In the genomic region with DNA sequence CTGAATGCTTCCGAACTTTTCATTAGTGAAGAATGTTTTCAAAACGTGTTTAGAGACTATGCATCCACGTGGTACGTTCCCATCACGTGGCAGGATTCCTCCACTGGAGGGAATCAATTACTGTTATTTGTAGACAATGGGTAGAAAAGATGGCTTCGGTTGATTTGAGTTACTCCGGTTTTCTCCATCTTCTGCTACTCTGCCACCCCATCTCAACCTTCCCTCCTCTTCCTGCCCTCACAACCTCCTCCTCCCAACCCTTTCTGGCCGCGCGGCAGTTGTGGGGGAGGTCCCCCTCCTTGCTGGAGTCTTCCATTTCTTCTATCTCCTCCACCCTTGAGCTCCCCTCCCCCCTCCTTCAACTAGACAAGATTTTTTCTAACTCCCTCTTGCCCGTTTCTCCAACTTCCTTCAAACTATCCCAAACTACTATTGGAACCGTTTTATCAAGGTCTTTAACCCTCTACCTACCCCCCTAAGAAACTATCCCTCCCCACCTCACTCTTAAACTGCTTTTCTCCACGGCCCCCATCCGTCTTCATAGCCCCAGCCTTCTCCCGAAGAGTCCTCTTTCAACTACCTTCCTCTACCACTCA, we compare ENCODE assay signal across 8 mouse cellular contexts. TPM values are rescaled to one million over a fixed set of nuclear protein-coding genes. Genes with fewer than 3 reads are reported as not detected.
A peak's percentile ranks its signal among the peaks of the same experiment; 100 is the strongest.
DNase-seq lines count a peak whose midpoint lies in the region; ATAC-seq and TF ChIP-seq lines count a peak whose summit lies in the region.

No protein-coding gene starts in this region.

- TF ChIP-seq POLR2A in MEL (IDR thresholded peaks at IDR 0.05; ENCODE audit: control insufficient read depth in 1 of 2, insufficient read depth in 1 of 2, low read depth in 1 of 2, low read length in 2 of 2, poor library complexity in 1 of 2) = peak in 1 of 2 experiments; percentile 47; a peak in 2 of 4 replicates
- no peak for TF ChIP-seq POLR2A in small intestine, adult 2 months (IDR thresholded peaks at IDR 0.05; ENCODE audit: low read depth, low read length)

- no peak for ATAC-seq in embryonic facial prominence, embryonic 14.5 days (ENCODE audit: low read depth)
- ATAC-seq in hindbrain, embryonic 16.5 days = no peak

- peaks cover 14 to 41% of the 10 kb centered on the region in 2 experiments for H3K36me3 ChIP-seq in MEL (ENCODE audit: control insufficient read depth in 1 of 2, insufficient read depth in 2 of 2, low read length in 2 of 2)
- H3K36me3 ChIP-seq in embryonic facial prominence, embryonic 14.5 days (ENCODE audit: control insufficient read depth, insufficient read depth, low read length) = peaks cover 23% of the 10 kb centered on the region
- H3K36me3 ChIP-seq in hindbrain, embryonic 16.5 days (ENCODE audit: control insufficient read depth, insufficient read depth, low read length) = peaks cover 3% of the 10 kb centered on the region; the same call in 1 of the 2 replicates
- peaks cover 2% of the 10 kb centered on the region; the same call in 1 of the 2 replicates for H3K36me3 ChIP-seq in small intestine, adult 2 months (ENCODE audit: control insufficient read depth, insufficient read depth, low read length)

- H3K27me3 ChIP-seq in MEL (ENCODE audit: control insufficient read depth in 1 of 2, insufficient read depth in 2 of 2, low read length in 2 of 2) = no peaks in the 10 kb centered on the region
- no peaks in the 10 kb centered on the region for H3K27me3 ChIP-seq in embryonic facial prominence, embryonic 14.5 days (replicated peaks; ENCODE audit: control insufficient read depth, insufficient read depth, low read length)
- H3K27me3 ChIP-seq in hindbrain, embryonic 16.5 days (replicated peaks; ENCODE audit: control insufficient read depth, insufficient read depth, low read length) = no peaks in the 10 kb centered on the region
- H3K27me3 ChIP-seq in small intestine, adult 2 months (ENCODE audit: control insufficient read depth, insufficient read depth, low read length) = no peaks in the 10 kb centered on the region

- TF ChIP-seq CTCF in MEL (IDR thresholded peaks at IDR 0.05 in 2 of 3, conservative IDR thresholded peaks at IDR 0.05 in 1 of 3; ENCODE audit: control insufficient read depth in 1 of 3, insufficient read depth in 1 of 3, low read depth in 2 of 3, low read length in 3 of 3, poor library complexity in 1 of 3, severe bottlenecking in 1 of 3) = no peak
- no peak for TF ChIP-seq CTCF in small intestine, adult 2 months (IDR thresholded peaks at IDR 0.05; ENCODE audit: extremely low read depth, insufficient read length, insufficient replicate concordance, low read depth, low read length)

- H3K4me2 ChIP-seq in embryonic facial prominence, embryonic 14.5 days (ENCODE audit: low read depth, low read length) = peak overlapping the region; percentile 61
- peak overlapping the region; percentile 92 for H3K4me2 ChIP-seq in hindbrain, embryonic 16.5 days (ENCODE audit: low read length)

- under 1% methylated on average over 15 of the region's 15 CpGs for WGBS in embryonic facial prominence, embryonic 14.5 days
- under 1% methylated on average over 15 of the region's 15 CpGs for WGBS in hindbrain, embryonic 16.5 days
- WGBS in small intestine, adult 2 months = 2% methylated on average over 15 of the region's 15 CpGs

- peak overlapping the region; percentile 95 for H3K9ac ChIP-seq in MEL (ENCODE audit: control insufficient read depth, low read depth, low read length, poor library complexity, severe bottlenecking)
- peak overlapping the region; percentile 99 for H3K9ac ChIP-seq in embryonic facial prominence, embryonic 14.5 days (ENCODE audit: low read depth, low read length)
- peak overlapping the region; percentile 95 for H3K9ac ChIP-seq in hindbrain, embryonic 16.5 days (ENCODE audit: low read depth, low read length)

- peak overlapping the region; percentile 74 to 98 for H3K4me3 ChIP-seq in MEL (ENCODE audit: control insufficient read depth in 1 of 2, insufficient read depth in 1 of 2, low read depth in 2 of 2, low read length in 2 of 2)
- H3K4me3 ChIP-seq in embryonic facial prominence, embryonic 14.5 days (ENCODE audit: low read depth, low read length) = peak overlapping the region; percentile 90
- H3K4me3 ChIP-seq in hindbrain, embryonic 16.5 days (ENCODE audit: low read length) = peak overlapping the region; percentile 96
- H3K4me3 ChIP-seq in small intestine, adult 2 months (ENCODE audit: low read depth, low read length) = peak overlapping the region; percentile 97

- TF ChIP-seq EP300 in MEL (IDR thresholded peaks at IDR 0.05; ENCODE audit: low read depth in 1 of 2, low read length in 2 of 2) = peak in 1 of 2 experiments; percentile 44; a peak in 2 of 4 replicates

- DNase-seq in cerebellum, adult 9-11 months = peak; percentile 39
- no peak for DNase-seq in cerebellum, postnatal 25 days
- peak; percentile 84 for DNase-seq in MEL (ENCODE audit: low read depth, low spot score)
- DNase-seq in embryonic facial prominence, embryonic 14.5 days (ENCODE audit: low spot score) = peak; percentile 68
- DNase-seq in lung, postnatal 10 days = peak; percentile 70
- no peak for DNase-seq in left cerebral cortex, adult 11 months (ENCODE audit: low spot score)

- H3K79me2 ChIP-seq in MEL (ENCODE audit: control insufficient read depth, insufficient read depth, low read length, poor library complexity) = peaks cover 72% of the 10 kb centered on the region

- no peaks in the 10 kb centered on the region for H3K9me3 ChIP-seq in MEL (replicated peaks; ENCODE audit: insufficient read depth, low read length)
- no peaks in the 10 kb centered on the region for H3K9me3 ChIP-seq in embryonic facial prominence, embryonic 14.5 days (ENCODE audit: control insufficient read depth, low read length)
- H3K9me3 ChIP-seq in hindbrain, embryonic 16.5 days (ENCODE audit: control insufficient read depth, low read length) = no peaks in the 10 kb centered on the region

- peaks cover 8 to 12% of the 10 kb centered on the region in 2 experiments for H3K4me1 ChIP-seq in MEL (ENCODE audit: control insufficient read depth in 1 of 2, insufficient read depth in 2 of 2, low read length in 2 of 2)
- H3K4me1 ChIP-seq in embryonic facial prominence, embryonic 14.5 days (ENCODE audit: control insufficient read depth, insufficient read depth, low read length) = peaks cover 5% of the 10 kb centered on the region; the same call in 1 of the 2 replicates
- peaks cover 13% of the 10 kb centered on the region for H3K4me1 ChIP-seq in hindbrain, embryonic 16.5 days (ENCODE audit: control insufficient read depth, insufficient read depth, low read depth, low read length)
- H3K4me1 ChIP-seq in small intestine, adult 2 months (ENCODE audit: control insufficient read depth, insufficient read depth, insufficient read length, low read length) = peaks cover 6% of the 10 kb centered on the region; the same call in 1 of the 2 replicates

- TF ChIP-seq RAD21 in MEL (IDR thresholded peaks at IDR 0.05; ENCODE audit: low read depth, low read length) = no peak

- H3K27ac ChIP-seq in MEL (ENCODE audit: control insufficient read depth, low read depth, low read length) = peak overlapping the region; percentile 88
- peak overlapping the region; percentile 97 for H3K27ac ChIP-seq in embryonic facial prominence, embryonic 14.5 days (replicated peaks; ENCODE audit: low read depth, low read length)
- peak overlapping the region; percentile 96 for H3K27ac ChIP-seq in hindbrain, embryonic 16.5 days (ENCODE audit: low read depth, low read length)
- H3K27ac ChIP-seq in small intestine, adult 2 months (ENCODE audit: insufficient read depth, low read depth, low read length) = no peak overlapping the region

TF ChIP-seq in MEL, 35 proteins besides CTCF, POLR2A, EP300 and RAD21 (continues in another document):
- TF ChIP-seq SIN3A (IDR thresholded peaks at IDR 0.05; ENCODE audit: low read length) (peak; percentile 53), TBP (IDR thresholded peaks at IDR 0.05; ENCODE audit: low read depth, low read length) (0 out of 2 replicates have a peak, but pooled peaks have one; percentile 46), MYC (IDR thresholded peaks at IDR 0.05; ENCODE audit: low read depth, low read length) (peak; percentile 97), NELFE (IDR thresholded peaks at IDR 0.05; ENCODE audit: low read depth, low read length) (peak; percentile 18; the same call in 1 of the 2 replicates), ZNF384 (IDR thresholded peaks at IDR 0.05; ENCODE audit: low read depth, low read length) (peak; percentile 60; the same call in 1 of the 2 replicates), MYB (IDR thresholded peaks at IDR 0.05; ENCODE audit: low read depth, low read length) (no peak; the same call in 1 of the 2 replicates), ZKSCAN1 (IDR thresholded peaks at IDR 0.05; ENCODE audit: low read depth, low read length) (no peak), MAX (IDR thresholded peaks at IDR 0.05; ENCODE audit: low read length) (peak; percentile 96), USF2 (IDR thresholded peaks at IDR 0.05; ENCODE audit: borderline replicate concordance in 1 of 2, insufficient read depth in 1 of 2, low read depth in 1 of 2, low read length in 2 of 2) (peak in 1 of 2 experiments; percentile 66; a peak in 1 of 4 replicates), CHD2 (IDR thresholded peaks at IDR 0.05; ENCODE audit: low read length) (peak; percentile 16; the same call in 1 of the 2 replicates)

RNA-seq across cellular contexts. Expression of a gene that starts 1.1 kb away (rescaled TPM):
- 165 and 174 TPM in 2 replicates for total RNA-seq in MEL (2012; rRNA removed)
- 100 to 1,000 TPM; 123 to 218 TPM for polyA plus RNA-seq in MEL (2012; ENCODE audit: insufficient read depth in 1 of 2, insufficient read length in 2 of 2, low read depth in 1 of 2, low replicate concordance in 2 of 2, missing spikeins in 1 of 2)
- polyA plus RNA-seq in embryonic facial prominence, embryonic 14.5 days (2014; fragmentation: Nextera tagmentation; extraction: Ambion mirVana) = 60.4 and 65.0 TPM in 2 replicates
- polyA plus RNA-seq in hindbrain, embryonic 16.5 days (2015; fragmentation: Nextera tagmentation; extraction: Ambion mirVana) = 42.2 and 44.6 TPM in 2 replicates
- polyA plus RNA-seq in small intestine, adult 2 months (2012; rRNA removed) = 4.4 and 7.7 TPM in 2 replicates

RNA-seq across cellular contexts. Expression of a gene that starts 22.3 kb away (rescaled TPM):
- 3.7 and 5.8 TPM in 2 replicates for total RNA-seq in MEL (2012; rRNA removed)
- polyA plus RNA-seq in MEL (2012; ENCODE audit: insufficient read depth in 1 of 2, insufficient read length in 2 of 2, low read depth in 1 of 2, low replicate concordance in 2 of 2, missing spikeins in 1 of 2) = under 1 TPM in 1 of 2 experiments, not detected in 1; 0.40 TPM
- polyA plus RNA-seq in embryonic facial prominence, embryonic 14.5 days (2014; fragmentation: Nextera tagmentation; extraction: Ambion mirVana) = 0.70 and 0.77 TPM in 2 replicates
- polyA plus RNA-seq in hindbrain, embryonic 16.5 days (2015; fragmentation: Nextera tagmentation; extraction: Ambion mirVana) = 1.2 and 1.6 TPM in 2 replicates
- polyA plus RNA-seq in small intestine, adult 2 months (2012; rRNA removed) = 0.17 and 0.52 TPM in 2 replicates

RNA-seq across cellular contexts. Expression of a gene that starts 43.2 kb away (rescaled TPM):
- total RNA-seq in MEL (2012; rRNA removed) = 3.0 and 3.6 TPM in 2 replicates
- 1 to 10 TPM in 1 of 2 experiments, not detected in 1; 3.8 TPM for polyA plus RNA-seq in MEL (2012; ENCODE audit: insufficient read depth in 1 of 2, insufficient read length in 2 of 2, low read depth in 1 of 2, low replicate concordance in 2 of 2, missing spikeins in 1 of 2)
- polyA plus RNA-seq in embryonic facial prominence, embryonic 14.5 days (2014; fragmentation: Nextera tagmentation; extraction: Ambion mirVana) = 16.3 and 18.5 TPM in 2 replicates
- polyA plus RNA-seq in hindbrain, embryonic 16.5 days (2015; fragmentation: Nextera tagmentation; extraction: Ambion mirVana) = 4.7 and 4.9 TPM in 2 replicates
- 2.1 and 2.7 TPM in 2 replicates for polyA plus RNA-seq in small intestine, adult 2 months (2012; rRNA removed)

Comparison
In these comparisons a context has a peak if more than half of its experiments do, and no peak if none do; other contexts are left out.
1. DNase-seq: peak in cerebellum, adult 9-11 months (single experiment), MEL (single experiment), embryonic facial prominence, embryonic 14.5 days (single experiment) and lung, postnatal 10 days (single experiment); none in cerebellum, postnatal 25 days (0 of 2) and left cerebral cortex, adult 11 months (single experiment).
2. Peak in every context shown above with its lines, with median percentiles within 50 percentile points of each other: H3K4me3 ChIP-seq and H3K9ac ChIP-seq.